Mouse (Mus musculus): ENCODE results near the gene Zbtb26.

DNA sequence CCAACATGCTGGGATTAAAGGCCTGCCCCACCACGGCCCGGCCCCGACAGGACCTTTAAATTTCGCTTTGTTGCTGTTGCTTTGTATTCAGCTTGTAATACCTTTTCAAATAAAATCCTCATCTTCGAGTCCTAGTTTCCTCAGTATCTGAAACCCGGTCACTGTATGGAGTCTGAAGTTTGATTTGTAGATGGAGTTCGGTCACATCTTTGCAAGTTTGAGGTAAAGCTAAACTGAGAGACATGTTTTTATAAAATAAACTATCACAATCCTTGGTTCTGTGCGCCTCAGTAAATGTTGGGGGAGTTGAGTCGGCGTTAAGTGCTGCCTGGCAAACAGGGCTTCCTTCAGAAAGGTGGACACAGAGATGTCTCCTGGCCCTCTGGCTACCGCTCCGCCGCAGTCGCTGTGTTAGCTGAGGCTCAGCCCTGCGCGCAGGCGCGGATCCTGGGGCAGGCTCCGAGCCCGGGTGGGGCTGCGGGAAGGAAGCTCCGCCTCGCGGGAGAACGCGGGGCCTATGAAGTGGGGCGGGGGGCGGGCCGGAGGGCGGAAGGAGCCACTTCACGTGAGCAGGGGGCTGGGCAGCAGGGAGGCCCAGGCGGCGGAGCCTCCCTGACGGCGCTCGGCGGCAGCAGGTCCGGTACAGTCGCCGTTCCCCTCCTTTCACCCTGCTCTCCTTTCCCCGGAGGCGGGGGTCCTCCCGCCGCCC lies 8.9 kb upstream of the Zbtb26 start:
- TF ChIP-seq POLR2A (IDR thresholded peaks at IDR 0.05; ENCODE audit: low read depth, low read length) (peak; percentile 83; the same call in 1 of the 2 replicates), CTCF (IDR thresholded peaks at IDR 0.05; ENCODE audit: extremely low read depth, insufficient read length, insufficient replicate concordance, low read depth, low read length) (no peak)
